Mouse (Mus musculus): ENCODE measurements around the gene Srpk1.

Srpk1 gene

DNA sequence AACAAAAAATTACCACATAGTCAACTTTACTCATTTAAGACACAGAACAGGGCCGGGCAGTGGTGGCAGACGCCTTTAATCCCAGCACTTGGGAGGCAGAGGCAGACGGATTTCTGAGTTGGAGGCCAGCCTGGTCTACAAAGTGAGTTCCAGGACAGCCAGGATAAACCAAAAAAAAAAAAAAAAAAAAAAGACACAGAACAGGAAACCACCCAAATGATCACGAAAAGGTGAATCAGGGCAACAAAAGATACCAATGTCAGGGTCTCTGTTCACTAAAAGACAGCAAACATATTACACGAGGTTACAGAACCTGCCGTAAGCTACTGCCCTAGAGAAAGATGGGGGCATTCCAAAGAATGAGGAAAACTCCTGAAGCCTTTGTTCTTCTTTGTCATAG is 9.4 kb downstream of the Srpk1 start:
- no peak for DNase-seq (ENCODE audit: low spot score)

DNA sequence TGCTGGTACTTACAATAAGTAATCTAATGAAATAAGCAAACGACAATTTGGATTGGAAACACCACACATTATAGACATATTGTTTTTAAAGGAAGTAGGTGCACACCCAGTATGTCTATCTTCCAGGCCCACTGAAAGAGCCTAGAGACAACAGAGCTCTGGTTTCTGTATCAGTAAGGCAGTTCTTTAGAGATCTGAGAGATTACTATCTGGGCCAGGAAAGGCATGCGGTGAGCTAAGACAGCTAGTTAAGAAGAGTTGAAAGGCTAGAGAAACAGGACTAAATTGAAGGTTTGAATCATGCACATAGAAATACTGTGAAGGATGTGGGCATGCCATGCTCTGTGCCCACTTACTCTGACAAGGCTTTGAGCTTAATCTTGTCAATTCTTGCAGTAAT is 9.9 kb downstream of the Srpk1 start:
- DNase-seq (ENCODE audit: low spot score): no peak

DNA sequence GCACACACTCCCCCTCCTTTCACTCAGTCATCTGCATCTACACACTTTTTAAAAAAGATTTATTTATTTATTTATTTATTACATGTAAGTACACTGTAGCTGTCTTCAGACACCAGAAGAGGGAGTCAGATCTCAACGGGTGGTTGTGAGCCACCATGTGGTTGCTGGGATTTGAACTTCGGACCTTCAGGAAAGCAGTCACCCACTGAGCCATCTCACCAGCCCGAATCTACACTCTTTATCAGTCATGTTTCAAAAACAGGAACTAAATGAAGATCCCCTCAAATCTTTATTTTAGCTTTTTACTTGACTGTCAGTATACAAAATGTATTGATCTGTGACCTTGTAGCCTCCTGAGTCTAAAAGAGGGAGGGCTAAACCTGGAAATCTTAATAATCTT is 13.0 kb downstream of the Srpk1 start:
- DNase-seq (ENCODE audit: low spot score): no peak

DNA sequence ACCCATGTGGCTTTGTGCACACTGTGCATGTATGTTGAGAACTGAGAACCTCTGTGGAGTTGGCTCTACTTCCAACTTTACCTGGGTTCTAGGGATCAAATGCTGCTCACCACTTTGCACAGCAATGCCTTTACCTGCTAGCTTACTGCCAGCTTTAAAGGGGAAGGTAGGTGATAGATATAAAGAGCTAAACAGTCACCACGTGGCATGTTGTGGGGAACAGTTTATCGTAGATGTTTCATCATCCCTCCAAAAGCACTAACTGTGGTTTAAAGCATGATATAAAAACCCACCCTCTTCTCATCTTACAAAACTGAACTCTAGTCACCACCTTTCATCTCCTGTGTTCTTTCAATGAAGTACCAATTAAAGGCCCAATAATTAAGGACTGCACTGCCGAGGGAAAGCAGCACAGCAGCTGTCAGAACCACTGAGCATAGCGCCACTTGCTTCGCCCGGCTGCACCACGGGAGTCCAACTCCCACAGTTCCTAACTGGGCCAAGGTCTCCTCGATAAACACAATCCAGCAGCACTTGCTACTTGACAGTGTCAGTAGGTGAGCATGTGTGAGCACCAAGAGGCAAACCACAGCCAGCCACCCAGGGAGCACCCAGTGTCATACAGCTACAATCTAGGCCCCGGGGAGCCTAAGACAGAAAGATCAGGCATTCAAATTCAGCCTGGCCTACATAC is 20.8 kb downstream of the Srpk1 start:
- no peak for DNase-seq (ENCODE audit: low spot score)

DNA sequence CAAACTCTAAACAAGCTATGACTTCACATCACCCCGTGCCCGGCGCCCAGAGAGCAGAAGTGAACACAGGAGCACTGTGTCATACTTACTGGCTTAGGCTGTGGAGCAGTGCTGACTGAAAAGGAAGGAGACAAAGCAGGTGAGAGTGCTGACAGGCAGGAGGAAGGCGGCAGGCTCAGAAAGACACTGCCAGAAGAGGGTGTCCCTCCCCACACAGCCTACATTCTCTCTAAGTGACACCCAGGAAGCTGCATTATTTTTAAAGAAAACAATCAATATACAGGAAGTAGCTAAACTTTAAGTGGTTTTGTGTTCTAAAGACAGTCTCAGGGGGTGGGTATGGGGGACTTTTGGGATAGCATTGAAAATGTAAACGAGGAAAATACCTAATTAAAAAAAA is 21.7 kb downstream of the Srpk1 start:
- DNase-seq (ENCODE audit: low spot score): no peak

DNA sequence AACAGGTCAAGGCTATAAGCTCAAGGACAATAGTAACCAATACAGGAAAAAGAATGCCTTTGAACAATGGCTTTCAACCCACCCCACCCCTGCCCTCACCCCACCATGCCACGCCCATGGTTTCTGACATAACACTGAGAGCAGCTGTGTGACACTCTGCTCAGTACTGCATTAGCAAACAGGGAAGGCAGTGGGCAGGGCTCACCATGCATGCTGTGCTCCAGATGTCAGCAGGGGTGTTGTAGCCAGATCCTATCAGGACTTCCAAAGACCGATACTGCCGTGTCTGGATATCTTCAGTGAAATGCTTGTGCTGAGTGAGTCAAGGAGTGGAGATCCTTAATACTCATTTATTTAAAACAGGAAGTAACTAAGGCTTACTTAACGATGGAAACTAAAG is 28.5 kb downstream of the Srpk1 start:
- DNase-seq (ENCODE audit: low spot score): no peak

DNA sequence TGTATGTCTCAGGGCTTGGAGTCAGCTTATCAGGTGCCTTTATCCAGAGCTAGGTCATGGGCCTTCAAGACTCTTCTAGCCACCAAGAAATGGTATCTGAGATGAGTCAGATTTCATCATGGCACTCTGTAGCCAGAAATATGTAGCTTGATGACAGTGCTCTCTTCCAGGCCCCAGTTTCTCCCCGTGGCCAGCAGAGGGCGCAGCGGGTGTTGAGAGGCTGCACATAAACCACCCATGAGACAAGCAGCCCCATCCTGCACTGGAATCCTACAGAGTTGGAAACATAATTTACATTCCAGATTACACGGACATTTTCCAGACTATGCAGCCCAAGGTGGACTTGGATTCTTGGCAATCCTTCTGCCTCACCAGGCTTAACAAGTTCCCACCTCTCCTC is 29.5 kb downstream of the Srpk1 start:
- peak; percentile 70 for DNase-seq (ENCODE audit: low spot score)

DNA sequence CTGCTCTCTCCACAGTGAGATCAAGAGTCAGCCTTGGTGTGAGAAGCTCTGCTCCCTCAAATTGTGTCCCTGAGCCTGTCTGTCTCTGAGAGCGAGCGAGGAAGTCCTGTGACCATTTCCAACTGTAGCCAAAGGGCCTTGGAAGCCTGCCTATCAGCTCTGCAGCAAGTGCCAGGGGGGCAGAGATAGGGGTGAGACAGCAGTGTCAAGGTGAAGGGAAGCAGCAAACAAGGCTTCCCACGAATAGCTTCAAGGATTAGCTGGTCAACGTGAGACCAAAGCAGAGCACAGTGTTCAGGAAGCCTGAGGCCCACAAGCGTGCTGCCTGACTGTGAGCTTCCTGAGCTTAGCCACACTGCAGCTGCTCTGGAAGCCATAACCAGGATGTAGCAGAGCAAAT is 31.0 kb downstream of the Srpk1 start:
- DNase-seq (ENCODE audit: low spot score): no peak

DNA sequence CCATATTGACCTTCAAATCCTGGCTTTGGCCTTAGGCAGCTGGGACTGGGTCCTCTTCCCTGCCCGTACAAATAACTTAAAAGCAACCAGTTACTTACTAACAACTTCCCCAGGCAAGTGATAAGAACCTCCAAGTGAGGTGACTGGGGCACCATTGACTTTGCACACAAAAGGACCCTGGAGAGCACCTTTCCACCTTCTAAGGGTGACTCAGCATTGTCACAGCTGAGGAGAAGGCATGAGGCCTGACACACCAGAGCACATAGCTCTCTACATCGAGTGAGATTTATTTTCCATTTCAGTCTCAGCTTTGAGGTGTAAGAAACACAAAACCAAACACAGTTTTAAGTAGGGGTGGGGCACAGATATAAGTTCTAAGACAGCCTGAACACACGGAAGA is 31.9 kb downstream of the Srpk1 start:
- DNase-seq (ENCODE audit: low spot score): no peak

DNA sequence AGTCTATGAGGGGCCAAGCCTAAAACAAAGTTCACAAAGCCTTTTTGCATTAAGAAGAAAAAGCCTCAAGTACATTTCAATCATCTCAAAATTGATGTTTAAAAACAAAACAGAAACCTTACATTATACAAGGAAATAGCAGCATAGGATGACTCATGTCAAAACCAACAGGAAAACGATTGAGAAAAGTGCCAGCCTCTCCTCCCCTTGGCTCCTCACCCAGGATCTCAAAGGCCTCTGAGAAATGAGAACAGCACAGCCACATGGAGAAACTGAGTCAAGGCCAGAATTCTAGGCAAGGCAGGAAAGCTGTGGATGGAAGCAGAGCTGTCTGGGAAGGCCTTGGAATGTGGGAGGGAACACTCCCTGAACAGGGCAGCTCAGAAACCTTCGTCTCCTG is 33.9 kb downstream of the Srpk1 start:
- DNase-seq (ENCODE audit: low spot score): no peak

DNA sequence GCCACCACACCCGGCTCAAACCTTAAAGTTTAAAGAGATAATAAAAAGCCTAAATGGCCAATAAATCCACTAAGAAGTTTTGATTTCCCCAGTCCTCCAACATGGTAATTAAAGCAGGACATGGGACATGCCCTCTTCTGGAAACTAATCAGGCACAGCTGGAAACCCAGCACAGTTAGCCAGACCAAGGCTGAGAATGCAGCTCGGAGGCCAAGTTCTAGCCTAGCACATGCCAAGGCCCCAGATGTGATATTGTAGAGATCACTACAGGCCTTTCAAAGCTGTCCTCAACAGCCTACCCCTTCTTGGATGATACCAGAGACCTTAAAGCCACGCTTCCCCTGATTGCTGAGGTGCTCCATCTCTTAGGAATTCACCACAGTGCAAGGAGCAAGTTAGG is 36.0 kb downstream of the Srpk1 start:
- DNase-seq (ENCODE audit: low spot score): no peak

DNA sequence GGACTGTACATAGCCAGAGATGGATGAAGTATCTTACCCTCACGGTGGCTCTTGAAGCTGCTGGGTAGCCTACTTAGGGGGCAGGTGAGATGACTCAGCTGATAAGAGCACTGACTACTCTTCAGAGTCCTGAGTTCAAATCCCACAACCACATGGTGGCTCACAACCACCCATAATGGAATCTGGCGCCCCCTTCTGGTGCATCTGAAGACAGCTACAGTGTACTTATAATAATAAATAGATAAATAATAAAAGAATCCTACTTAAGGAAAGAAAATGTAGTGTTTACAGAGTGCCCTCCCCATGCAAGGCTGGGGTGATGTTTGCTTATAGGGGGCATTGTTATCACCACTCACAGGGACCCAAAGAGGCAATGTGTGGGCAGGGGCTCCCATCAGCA is 41.5 kb downstream of the Srpk1 start:
- no peak for DNase-seq (ENCODE audit: low spot score)

DNA sequence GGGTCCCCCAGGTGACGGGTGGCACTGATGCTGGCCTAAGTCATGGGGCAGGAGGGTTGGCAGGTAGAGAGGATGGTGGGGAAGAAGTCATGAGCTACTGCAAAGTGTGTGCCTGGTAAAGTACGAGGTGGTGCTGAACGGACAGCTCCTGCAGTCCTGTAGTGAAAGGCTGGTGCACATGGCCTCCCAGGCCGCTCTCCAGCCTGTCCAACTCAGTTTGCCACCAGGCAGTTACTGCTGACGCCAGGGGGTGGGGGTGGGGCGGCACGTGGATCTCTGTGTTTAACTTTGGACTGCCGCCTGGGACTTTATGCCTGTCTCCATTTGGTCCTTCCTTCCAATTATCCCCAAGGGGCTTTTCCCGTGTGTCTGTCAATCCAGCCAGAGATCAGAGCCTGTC is 42.1 kb downstream of the Srpk1 start:
- DNase-seq (ENCODE audit: low spot score): peak; percentile 59

DNA sequence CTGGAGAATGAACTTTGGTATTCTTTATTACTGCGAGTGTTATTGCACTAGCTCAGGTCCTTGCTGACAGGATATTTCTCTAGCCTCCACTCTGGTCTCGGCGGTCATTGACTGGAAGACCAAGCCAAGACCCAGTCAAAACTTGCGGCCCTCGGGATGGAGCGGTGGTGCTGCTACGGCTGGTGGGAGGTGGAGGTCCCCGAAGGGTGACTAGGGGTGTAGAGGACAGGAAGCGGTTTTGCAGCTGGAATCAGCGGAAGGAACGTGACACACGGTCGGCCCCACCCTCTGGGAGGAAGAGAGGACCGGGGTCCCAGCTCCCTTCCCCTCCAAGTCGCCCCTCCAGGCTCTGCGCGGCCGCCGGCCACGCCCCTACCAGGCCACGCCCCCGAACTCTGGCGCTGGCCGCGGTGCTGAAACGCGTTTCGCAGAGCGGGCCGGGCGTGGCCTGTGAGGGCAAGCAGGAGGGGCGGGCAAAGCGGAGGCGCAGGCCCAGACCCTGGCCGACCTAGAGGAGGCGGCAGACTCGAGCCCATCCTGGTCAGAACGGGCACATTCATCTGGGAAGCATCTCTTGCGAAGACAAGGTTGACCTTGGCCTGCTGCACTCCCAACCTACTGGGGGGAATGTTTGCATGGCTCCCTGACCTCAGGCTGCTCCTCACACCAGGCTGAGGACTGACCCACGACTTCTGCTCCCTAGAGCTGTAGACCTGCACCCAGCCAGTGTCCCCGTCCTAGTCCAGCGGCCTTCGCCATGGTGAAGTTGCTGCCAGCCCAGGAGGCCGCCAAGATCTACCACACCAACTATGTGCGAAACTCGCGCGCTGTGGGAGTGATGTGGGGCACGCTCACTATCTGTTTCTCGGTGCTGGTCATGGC is 47.0 kb downstream of the Srpk1 start, which contains the start of gene Lhfpl5:
Gene Lhfpl5, plus strand, starts transcription at position 398 of the 882 bp plus-strand sequence.
- peak; percentile 37 for DNase-seq (ENCODE audit: low spot score)

DNA sequence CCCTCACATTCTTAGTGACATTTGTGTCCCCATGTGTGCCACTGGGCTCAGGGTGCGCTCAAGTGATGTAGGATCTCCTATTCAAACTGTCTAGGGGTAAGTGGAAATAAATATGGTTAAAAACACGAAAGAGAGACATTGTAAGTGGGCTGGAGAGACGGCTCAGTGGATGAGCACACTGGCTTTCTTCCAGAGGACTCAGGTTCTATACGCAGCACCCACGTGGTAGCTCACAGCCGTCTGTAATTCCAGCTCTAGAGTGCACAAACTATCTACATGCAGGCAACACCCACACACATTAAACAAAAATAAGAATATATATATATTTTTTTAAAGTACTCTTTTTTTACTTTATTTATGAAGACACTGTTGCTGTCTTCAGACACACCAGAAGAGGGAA is 49.6 kb downstream of the Srpk1 start:
- no peak for DNase-seq (ENCODE audit: low spot score)

DNA sequence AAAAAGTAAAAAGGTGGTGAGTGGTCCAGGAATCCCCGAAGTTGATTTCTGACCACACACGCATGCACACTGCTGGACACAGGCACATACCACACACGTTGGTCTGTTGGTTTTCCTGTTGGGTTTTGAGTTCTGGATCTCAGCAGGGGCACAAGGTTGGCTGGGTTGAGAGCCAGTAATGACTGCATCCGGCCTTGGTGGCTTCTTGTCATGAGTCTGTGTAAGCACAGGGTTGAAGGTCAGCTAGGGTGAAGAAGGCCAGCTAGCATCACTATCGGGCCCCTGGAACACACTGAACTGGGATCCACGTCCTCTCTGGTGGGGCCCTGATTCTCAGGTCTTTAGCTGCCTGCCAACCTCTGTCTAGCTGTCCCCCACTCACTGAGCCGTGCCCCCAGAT is 50.0 kb downstream of the Srpk1 start:
- DNase-seq (ENCODE audit: low spot score): no peak

DNA sequence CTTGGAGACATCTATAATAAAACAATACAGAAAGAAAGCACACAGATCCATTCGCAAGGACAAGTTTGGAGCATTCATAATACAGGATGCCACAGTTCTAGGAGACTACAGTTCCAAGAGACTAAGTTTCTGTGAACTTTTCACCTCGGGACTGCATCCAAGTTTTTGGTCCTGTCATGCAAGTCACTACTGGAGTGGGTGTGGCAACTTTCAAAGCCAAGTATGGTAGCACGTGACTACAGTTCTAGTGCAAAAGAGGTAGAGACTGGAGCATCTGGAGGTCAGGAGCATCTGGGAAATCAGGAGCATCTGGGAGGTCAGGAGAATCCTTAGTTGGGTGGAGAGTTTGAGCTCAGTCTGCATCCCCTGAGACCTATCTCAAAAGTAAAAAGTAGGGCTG is 50.6 kb downstream of the Srpk1 start:
- no peak for DNase-seq (ENCODE audit: low spot score)

DNA sequence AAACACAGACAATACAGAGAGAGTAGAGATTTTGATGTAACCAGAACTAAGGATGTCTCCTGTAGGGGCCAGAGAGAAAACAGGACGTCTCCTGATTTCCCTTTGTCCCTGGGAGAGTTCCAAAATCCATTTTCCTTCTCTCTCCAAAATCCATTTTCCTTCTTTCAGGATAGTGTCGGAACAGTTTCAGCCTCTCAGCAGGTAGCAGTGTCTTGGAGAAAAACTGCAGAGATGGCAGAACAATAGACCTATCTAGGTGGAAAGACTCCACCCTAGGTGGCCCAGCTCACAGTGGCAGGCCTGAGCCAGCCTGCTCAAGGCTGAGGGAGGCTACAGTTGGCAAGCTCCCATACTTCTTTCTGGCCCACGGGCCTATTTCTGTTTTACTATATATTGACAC is 55.0 kb downstream of the Srpk1 start:
- no peak for DNase-seq (ENCODE audit: low spot score)

DNA sequence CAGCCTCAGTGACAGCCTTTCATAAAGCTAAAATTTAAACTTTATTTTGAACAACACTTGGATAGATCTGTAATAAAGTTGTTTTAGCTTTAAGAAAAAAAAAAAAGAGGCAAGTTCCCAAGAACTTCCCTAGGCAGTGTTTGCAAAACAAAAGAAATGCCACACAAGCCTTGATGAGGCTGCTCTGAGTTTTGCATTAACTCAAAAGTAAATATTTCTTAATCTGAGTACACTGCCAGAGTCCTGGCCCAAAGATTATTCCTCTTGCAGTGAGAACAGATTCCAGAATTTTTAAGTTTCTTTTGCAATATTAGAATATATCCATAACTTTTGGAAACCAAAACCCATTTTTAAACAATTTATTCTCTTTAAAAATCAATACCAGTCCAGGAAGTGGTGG is 57.3 kb downstream of the Srpk1 start:
- no peak for DNase-seq (ENCODE audit: low spot score)

DNA sequence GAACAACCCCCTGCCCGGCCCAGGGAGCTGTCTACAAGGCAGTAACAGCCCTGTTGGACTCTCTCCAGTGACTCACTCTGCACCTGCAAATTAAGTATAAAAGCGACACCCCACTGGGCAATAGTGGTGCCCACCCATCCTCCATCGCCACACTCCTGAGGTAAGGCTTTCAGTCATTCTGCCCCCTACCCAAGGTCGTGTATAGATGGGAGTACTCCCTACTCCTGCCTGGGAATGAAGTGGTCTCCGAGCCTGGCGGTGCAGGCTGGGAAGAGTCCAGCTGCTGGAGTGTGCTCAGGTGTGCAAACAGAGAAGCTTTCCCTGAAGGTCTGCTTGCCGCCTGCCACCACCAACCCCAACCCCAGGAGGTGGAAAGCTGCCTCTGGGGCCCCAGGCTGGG is 60.9 kb downstream of the Srpk1 start:
- DNase-seq (ENCODE audit: low spot score): no peak

DNA sequence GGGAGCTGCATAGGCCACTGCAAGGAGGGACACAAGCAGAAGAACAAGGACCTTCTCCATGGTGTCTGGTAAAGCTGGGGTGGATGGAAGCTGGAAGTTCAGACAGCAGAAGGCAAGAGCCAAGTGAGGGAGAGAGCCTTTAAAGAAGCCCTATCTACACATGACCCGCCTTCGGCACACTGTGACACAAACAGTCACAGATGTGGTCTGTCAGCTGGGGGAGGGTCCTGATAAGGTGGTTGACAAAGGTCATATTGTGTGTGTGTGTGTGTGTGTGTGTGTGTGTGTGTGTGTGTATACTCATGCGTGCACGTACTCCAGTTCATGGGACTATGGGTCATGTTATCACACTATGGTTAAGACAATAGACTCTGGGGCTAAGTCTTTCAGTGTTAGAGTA is 61.9 kb downstream of the Srpk1 start, which contains the start of gene Clps:
Gene Clps, minus strand, starts transcription at position 169 of the 400 bp plus-strand sequence.
- no peak for DNase-seq (ENCODE audit: low spot score)

DNA sequence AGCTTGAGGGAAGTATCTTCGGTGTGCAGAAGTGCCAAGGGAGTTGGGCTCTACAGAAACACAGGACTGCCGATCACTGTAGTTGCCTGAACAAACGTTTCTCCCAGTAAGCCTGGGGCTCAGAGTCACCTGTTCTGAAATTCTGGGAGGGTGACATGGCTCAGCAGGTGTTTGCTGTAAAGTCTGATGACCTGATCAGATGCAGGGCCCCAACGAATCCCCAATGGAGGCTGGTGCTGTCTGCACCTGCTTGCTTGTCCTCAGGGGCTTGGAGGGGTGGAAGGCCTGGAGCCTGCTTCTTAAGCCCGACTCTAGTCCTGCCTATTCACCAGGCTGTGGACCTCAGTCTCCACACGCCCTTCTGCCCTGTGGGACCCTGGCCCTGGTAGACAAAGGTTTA is 64.7 kb downstream of the Srpk1 start:
- no peak for DNase-seq (ENCODE audit: low spot score)

DNA sequence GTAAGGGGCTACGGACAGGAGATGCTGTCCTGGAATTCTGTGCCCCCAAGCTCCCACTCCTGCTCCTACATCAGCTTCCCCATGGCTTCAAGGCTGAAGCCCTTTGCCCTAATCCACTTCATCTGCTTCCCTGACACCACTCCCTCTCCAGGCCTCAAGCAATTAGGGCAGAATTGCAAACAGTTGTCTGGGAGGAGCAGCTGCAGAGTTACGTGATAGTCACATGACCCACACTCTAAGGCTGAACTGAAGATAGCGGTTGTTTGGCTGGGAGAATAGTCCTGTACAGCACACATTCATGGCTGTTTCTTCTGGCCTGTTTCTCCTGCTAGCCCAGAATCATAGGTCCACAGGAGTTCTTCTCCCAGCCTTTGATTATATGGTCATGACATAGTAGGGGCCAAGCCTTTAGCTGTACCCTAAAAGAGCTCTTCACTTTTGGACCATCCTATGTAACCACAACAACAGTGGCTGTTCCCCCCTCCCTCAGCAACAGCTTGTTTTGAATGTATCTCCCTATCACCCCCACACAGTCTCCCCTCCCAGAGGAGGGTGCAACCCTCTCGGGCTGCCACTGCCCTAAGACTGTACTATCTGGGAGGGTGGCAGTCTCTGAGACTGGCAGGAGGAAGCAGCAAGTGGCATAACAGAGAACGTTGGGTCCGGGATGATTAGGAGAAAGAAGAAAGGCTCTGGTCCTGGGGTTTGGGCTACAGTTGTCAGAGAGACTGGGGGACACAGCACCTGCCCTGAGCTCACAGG is 65.7 kb downstream of the Srpk1 start:
- DNase-seq (ENCODE audit: low spot score): no peak
